Mouse (Mus musculus): Measurements from ENCODE around the gene Tmem191c.
"Not testable (repeated sequence)": the region's sequence is repeated elsewhere in the genome, so short reads cannot be mapped to it uniquely, and the experiment has no call there.

Gene Tmem191c

DNA sequence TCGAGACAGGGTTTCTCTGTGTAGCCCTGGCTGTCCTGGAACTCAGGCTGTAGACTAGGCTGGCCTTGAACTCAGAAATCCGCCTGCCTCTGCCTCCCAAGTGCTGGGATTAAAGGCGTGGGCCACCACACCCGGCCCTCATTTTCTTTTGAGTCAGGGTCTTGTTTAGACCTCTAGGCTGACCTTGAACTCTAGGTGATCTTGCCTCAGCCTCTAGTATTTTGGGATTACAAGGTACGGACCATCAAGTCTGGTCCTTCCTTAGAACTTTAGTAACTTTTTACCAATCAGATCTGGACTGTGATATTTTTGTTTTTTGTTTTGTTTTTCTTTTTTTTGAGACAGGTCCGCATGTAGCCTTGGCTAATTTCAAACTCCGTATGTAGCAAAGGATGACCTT, at the start of gene Tmem191c:
Gene Tmem191c (plus strand): TSS at position 357 of the 400 bp plus-strand sequence.
- in situ Hi-C loops (cut with MboI), result no loop called here

DNA sequence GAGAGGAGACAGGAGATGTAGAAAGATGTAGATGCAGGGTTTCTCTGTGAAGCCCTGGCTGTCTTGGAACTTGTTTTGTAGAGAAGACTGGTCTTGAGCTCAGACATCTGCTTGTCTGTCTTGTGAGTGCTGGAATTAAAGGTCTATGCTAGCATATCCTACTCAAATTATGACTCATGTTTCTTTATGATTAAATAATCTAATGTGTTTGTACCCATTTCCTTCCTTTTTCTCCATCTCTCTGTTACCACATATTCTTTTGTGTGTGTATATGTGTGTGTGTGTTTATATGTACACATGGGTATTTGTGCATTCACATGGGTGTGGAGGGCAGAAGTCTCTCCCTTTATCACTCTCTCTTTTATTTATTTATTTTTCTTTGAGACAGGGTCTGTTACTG, 49.4 kb upstream of the Tmem191c start:
- in situ Hi-C loops (cut with MboI), result no loop called here

GRCm38 (mm10) chr16:17231523-17231922, 44.4 kb upstream of the Tmem191c start:
- in situ Hi-C loops (cut with MboI), result not testable (repeated sequence)

DNA sequence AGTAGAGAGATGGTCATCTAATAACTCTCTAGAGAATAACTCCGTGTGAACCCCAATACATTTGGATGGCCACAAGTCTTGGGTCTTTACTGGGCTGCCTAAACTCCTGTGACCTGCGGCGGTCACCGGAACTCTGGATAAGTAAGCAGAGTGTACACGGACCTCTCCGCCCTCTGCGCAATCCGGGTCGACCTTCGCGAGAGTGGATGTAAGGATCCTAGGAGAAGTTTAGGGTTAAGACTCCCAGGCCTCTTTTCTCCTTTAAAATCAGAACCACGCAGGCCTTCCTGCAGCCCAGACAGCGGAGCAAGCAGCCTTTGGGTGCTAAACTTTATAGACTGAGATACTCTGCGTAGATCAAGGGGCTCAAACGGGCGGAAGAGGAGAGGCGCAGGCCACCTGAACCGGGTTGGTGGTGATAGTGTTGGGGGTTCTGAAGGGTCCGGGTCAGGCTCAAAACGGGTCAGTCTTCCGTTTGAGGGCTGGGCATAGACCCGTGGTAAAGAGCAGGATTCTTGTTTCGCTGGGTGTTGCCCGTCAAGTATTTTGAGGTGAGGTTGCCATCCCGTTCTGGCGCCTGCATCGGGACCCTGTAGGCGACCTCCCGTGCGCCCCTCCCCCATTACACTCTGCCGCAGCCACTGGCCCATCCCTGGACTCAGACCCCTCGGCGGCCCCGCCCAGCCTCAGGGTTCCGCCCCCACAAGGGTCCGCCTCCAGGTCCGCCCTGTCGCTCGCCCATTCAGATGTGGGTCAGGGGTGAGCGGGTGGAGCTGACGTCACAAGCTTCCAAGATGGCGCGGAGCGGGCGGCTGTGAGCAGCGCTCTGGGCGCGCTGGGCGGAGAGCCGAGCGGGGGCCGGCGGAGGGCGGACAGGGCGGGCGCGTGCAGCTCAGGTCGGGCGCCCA, 42.8 kb upstream of the Tmem191c start, which contains the start of gene Hic2:
Gene Hic2 (plus strand): TSS at position 779 of the 908 bp plus-strand sequence.
- in situ Hi-C loops (cut with MboI), result no loop called here

DNA sequence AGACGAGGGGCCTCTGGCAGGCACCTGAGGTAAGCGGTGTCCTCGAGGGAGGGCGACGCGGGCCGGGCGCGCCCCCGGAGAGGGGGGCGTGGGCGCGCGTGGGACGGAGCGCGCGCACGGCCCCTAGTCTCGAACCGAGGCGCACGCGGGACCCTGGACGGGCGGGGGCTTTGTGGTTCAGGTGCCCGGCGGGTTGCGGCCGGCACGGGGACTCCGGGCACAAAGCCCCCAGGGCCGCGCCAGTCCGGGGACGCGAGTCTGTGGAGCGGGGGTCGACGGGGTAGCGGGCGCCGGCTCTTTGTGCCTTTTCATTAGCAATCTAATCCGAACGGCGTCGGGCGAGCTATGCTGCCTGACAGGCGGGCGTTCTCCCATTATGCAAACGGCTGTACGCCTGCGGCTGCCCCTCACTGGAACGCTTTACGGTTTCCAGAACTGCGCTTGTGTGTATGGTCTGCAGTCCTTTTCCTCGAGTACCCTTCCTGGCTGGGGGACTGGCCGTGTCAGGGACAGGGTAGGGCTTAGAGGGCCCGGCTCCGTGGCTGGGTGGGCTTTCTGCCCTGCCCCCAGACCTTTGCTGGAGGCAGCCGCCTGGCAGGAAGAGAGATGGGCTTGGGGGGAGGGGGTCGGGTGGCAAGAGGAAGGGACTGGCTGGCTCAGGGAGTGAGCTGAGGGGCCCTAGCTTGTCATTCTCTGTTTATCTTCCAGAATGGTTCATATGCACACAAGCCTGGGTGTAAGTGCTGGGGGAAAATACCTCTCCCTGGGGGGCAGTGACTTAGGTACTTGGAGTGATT, 42.0 kb upstream of the Tmem191c start:
- in situ Hi-C loops (cut with MboI), result no loop called here

DNA sequence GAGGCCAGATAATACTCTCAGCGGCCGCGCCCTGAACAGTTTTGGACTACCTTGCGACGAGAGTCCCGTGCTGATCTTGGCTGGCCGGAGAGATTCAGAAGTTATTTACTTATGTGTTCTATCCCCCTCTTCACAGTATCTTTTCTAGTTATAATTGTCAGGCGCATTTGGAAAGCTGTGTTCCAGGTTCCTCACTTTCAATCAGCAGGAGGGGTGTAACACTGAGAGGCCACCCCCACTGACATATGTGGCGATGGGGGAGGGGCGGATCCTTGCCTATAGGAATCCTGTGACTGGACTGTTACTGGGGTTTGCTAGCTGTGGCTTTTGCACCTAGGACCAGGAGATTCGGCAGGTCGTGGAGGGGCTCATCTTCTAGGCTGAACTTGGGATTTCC, 41.4 kb upstream of the Tmem191c start:
- in situ Hi-C loops (cut with MboI), result no loop called here

- in situ Hi-C loops (cut with MboI), result no loop called here
These were observed 40.8 kb upstream of the Tmem191c start for GRCm38 (mm10) chr16:17234916-17235665.

DNA sequence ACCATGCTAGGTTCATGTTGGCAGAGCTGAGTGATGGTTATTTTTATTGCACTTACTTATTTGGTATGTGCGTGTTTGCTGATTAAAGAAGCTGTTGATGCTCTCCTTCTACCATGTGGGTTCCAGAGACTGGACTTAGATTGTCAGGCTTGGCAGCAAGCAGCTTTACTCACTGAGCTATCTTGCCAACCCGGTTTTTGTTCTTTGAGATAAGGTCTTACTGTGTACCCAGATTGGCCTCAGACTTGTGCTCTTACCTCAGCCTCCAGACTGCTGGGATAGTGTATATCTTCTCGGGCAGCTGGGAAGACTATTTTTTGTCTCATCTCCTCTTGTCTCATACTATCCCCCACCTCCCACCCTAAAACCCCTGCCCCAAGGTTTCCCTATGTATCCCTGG, 38.2 kb upstream of the Tmem191c start:
- in situ Hi-C loops (cut with MboI), result no loop called here

DNA sequence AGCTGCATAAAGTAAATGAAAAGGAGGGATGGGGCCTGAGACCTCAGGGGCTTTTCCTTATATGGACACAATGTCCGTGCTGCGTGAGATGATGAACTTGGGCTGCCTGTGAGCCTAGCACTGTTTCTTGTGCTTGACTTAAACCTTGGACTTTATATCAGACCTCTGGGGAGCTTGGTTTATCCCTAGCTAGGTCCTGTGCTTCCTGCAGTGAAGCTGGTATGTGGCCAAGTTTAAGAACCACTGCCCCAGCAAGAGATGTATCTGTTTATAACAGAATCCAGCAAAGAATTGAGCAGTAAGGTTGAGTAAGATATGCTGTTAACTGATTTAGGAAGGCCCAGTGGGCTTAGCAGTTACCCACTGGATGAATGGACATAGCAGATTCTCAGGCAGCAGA, 36.5 kb upstream of the Tmem191c start:
- in situ Hi-C loops (cut with MboI), result no loop called here

GRCm38 (mm10) chr16:17243731-17244130, 32.1 kb upstream of the Tmem191c start:
- in situ Hi-C loops (cut with MboI), result no loop called here

DNA sequence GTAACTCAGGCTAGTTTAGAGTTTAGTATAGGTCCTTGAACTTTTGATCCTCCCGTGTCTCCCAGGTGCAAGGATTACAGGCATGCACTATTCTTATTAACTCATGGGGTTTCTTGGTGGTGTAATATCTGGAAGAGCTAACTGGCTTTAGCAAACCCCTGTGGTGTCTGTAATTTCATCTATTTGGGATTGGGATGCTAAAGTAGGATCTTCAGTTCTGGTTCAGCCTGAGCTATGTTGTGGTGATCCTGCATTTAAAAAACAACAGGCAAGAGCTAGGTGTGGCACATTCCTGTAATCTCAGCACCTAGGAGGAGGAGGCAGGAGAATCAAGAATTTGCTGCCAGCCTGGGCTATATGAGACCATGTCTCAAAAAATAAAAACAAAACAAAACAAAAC, 30.9 kb upstream of the Tmem191c start:
- in situ Hi-C loops (cut with MboI), result no loop called here

DNA sequence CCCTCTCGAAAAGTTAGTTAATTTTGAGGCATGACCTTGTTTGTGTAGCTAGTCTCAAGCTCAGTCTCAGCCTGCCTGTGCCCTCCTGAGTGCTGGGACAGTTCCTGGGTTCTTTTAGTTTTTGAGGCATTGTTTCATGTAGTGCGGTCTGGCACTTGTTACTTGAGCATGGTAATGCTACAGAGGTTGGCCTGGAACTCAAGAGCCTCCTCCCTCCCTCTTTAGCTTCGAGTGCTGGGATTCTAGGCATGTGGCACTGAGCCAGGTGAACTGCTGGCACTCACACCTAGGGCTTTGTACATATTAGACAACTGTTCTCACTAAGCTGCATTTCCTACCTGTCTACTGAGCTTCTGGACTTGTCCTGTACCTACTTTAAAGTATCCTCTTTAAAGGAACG, 28.1 kb upstream of the Tmem191c start:
- in situ Hi-C loops (cut with MboI), result no loop called here

GRCm38 (mm10) chr16:17249135-17249534, 26.7 kb upstream of the Tmem191c start:
- in situ Hi-C loops (cut with MboI), result no loop called here

DNA sequence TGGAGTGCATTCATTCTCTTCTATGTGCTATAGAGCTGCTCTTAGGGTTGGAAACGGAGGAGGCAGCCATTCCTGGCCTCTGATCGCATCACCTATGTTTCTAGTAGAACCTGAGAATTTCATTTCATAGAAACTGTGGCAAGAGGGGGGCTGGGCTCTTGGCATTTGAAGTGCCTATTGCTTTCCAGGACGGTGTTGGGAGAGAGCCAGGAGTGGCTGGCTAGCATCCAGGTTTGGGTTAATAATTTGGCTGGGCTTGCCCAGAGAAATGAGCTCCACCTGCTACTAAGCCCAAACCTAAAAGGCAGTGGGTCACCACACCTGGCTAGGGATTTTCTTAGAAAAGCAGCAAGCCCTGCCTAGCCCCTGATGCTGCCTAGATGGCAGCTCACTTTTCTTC, 24.3 kb upstream of the Tmem191c start:
- in situ Hi-C loops (cut with MboI), result no loop called here

DNA sequence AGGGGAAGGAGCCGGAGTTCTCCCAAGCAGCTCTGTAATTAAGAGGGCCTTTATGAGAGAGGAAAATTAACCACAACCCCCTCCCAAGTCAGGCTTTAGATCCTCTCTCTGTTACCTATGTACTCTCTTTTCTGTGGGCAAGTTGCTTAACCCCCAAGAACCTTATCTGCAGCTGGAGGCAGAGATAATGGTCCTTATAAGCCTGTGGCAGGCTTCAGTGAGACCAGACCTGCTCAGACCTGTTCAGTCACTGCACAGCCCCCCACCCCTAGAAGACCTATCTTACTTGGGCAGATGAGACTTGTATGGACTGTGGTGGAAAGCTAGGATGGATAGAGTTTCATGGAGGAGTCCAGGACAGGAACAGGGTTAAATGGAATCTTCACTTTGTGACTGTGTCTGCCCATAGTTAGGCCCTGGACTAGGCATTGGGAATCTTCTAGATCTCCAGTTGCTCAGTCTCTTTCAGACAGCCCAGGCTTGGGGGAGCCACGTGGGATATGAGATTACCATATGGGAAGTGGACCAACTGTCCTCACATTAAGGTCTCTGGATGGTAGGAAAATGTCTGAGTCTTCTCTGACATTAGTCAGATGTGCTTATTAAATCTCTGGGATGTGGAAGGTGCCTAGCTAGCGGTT, 23.7 kb upstream of the Tmem191c start:
- in situ Hi-C loops (cut with MboI), result no loop called here

GRCm38 (mm10) chr16:17252841-17253240, 23.0 kb upstream of the Tmem191c start:
- in situ Hi-C loops (cut with MboI), result no loop called here

DNA sequence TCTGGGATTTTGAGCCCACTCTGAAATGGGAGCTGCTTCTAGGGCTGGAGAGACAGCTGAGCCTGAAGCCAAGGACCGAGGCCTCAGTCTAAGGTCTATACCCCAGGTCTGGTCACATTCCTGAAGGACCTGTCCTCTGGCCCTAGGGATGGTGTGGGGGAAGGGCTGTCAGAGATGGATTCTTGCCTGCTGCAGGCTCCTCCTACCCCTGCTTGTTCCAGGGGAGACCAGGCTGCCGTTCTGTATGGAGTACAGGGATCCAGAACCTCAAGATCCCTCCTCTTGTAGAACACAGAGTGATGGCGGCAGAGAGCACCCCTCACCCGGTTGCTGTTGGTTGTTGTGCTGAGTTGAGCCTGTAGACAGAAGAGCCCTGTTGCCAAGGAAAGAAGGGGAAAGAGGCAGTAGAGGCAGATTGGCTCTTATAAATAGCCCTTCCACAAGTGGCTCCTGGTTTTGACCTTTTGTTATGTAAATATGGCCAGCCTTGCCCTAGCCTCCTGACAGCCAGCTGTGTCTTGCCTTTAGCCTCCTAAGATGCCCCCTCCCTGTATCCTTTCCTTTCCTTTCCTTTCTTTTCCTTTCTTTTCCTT, 21.8 kb upstream of the Tmem191c start:
- in situ Hi-C loops (cut with MboI), result no loop called here

GRCm38 (mm10) chr16:17255270-17255669, 20.6 kb upstream of the Tmem191c start:
- in situ Hi-C loops (cut with MboI), result no loop called here

GRCm38 (mm10) chr16:17257359-17257821, 18.5 kb upstream of the Tmem191c start:
- in situ Hi-C loops (cut with MboI), result no loop called here

DNA sequence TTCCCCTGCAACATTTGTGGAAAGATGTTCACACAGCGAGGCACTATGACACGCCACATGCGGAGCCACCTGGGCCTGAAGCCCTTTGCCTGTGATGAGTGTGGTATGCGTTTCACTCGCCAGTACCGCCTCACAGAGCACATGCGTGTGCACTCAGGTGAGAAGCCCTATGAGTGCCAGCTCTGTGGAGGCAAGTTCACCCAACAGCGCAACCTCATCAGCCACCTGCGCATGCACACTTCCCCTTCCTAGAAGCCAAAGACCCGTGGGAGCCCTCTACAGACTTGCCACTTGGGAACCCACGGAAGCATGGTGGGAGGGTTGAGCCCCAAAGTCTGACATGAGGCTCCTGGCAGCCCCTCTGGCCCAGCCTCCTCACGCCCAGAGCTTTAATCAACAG, 17.0 kb upstream of the Tmem191c start:
- in situ Hi-C loops (cut with MboI), result no loop called here

- in situ Hi-C loops (cut with MboI), result no loop called here
These were observed 14.5 kb upstream of the Tmem191c start for GRCm38 (mm10) chr16:17261341-17261740.

Measured in mature B cell (primary cell).